Mouse (Mus musculus) G1E (cell line): ENCODE measurements at regions not wholly inside any gene's neighbourhood (a gene's known extent, or its start where the extent isn't known, plus 50 kb on each side); places are given as distances from the start of the nearest gene placed in this dataset.

ENCODE experiments used
- ATAC-seq: 2 replicates; pipeline ENCODE4 v1.8.0; 2016; ENCODE audit warnings: mild to moderate bottlenecking; ENCODE audit not compliant: insufficient number of reproducible peaks, poor library complexity, low FRiP score, severe bottlenecking; ENCODE audit errors: extremely low read depth
- DNase-seq: peaks from one replicate; pipeline ENCODE4 v3.0.0; 2012; ENCODE audit warnings: low spot score
- H3K27me3 ChIP-seq: 2 replicates; pipeline ENCODE4 v1.6.1; 2012; ENCODE audit warnings: mild to moderate bottlenecking, low read length, inconsistent platforms; ENCODE audit not compliant: insufficient read depth
- H3K36me3 ChIP-seq: replicated peaks from 2 replicates; pipeline ENCODE3; 2012; ENCODE audit warnings: mild to moderate bottlenecking, inconsistent platforms
- H3K4me1 ChIP-seq: 2 replicates; pipeline ENCODE4 v1.6.1; 2012; ENCODE audit warnings: low read depth, low read length, inconsistent platforms, mixed read lengths; ENCODE audit not compliant: insufficient read depth
- H3K4me3 ChIP-seq: 2 replicates; pipeline ENCODE4 v1.5.1; 2012; ENCODE audit warnings: low read depth, mild to moderate bottlenecking, inconsistent platforms, low read length, moderate library complexity, mixed read lengths
- H3K9me3 ChIP-seq: replicated peaks from 2 replicates; pipeline ENCODE4 v1.6.1; 2012; ENCODE audit warnings: inconsistent platforms
- CTCF ChIP-seq: IDR thresholded peaks from 2 replicates; pipeline ENCODE4 v1.5.1; 2012; ENCODE audit warnings: low read depth, low read length, inconsistent platforms, mixed read lengths
- GATA1 ChIP-seq: IDR thresholded peaks from 2 replicates; pipeline ENCODE4 v1.6.1; 2012; ENCODE audit warnings: borderline replicate concordance, low read length, inconsistent platforms, mixed read lengths
- GATA2 ChIP-seq: IDR thresholded peaks from 2 replicates; pipeline ENCODE4 v1.6.1; 2012; ENCODE audit warnings: low read depth, low read length, inconsistent platforms, borderline replicate concordance
- POLR2AphosphoS5 ChIP-seq: IDR thresholded peaks from 2 replicates; pipeline ENCODE4 v1.6.1; 2012; ENCODE audit warnings: low read depth, low read length, inconsistent platforms; ENCODE audit not compliant: insufficient replicate concordance
- TAL1 ChIP-seq: conservative IDR thresholded peaks from 2 replicates; pipeline ENCODE4 v1.6.1; 2012; ENCODE audit warnings: low read depth, low read length, inconsistent platforms, mixed read lengths

- peaks cover 10% of the 10 kb centered on the region; the same call in 1 of the 2 replicates for H3K27me3 ChIP-seq
- H3K4me1 ChIP-seq = no peaks in the 10 kb centered on the region
- H3K4me3 ChIP-seq = no peak overlapping the region
- no peaks in the 10 kb centered on the region for H3K9me3 ChIP-seq
- TF ChIP-seq CTCF = no peak
- TF ChIP-seq GATA2 = no peak
- TF ChIP-seq TAL1 = no peak
- TF ChIP-seq POLR2AphosphoS5 = no peak
- TF ChIP-seq GATA1 = no peak
- ATAC-seq (no peak), DNase-seq (no peak)
- H3K36me3 ChIP-seq = no peaks in the 10 kb centered on the region
Measured at GRCm38 (mm10) chr11:94882687-94883383, 53.2 kb upstream of the Col1a1 start.

- TF ChIP-seq GATA2 (no peak), TAL1 (no peak)
- no peak overlapping the region for H3K4me3 ChIP-seq
- H3K4me1 ChIP-seq = no peaks in the 10 kb centered on the region
- H3K27me3 ChIP-seq = peaks cover 10% of the 10 kb centered on the region; the same call in 1 of the 2 replicates
- DNase-seq (no peak), ATAC-seq (no peak)
- no peaks in the 10 kb centered on the region for H3K36me3 ChIP-seq
- H3K9me3 ChIP-seq = no peaks in the 10 kb centered on the region
Measured at GRCm38 (mm10) chr11:94881982-94882686, 53.9 kb upstream of the Col1a1 start.

- ATAC-seq (no peak), DNase-seq (no peak)
- H3K4me1 ChIP-seq = no peaks in the 10 kb centered on the region
- H3K9me3 ChIP-seq = no peaks in the 10 kb centered on the region
- no peak overlapping the region for H3K4me3 ChIP-seq
- TF ChIP-seq TAL1 = no peak
- TF ChIP-seq GATA2 = no peak
- peaks cover 7% of the 10 kb centered on the region; the same call in 1 of the 2 replicates for H3K27me3 ChIP-seq
- H3K36me3 ChIP-seq = no peaks in the 10 kb centered on the region
Measured at GRCm38 (mm10) chr11:94880896-94881840, 54.9 kb upstream of the Col1a1 start.

- no peak for ATAC-seq
- Histone ChIP-seq H3K36me3 (no peaks in the 10 kb centered on the region), H3K4me1 (no peaks in the 10 kb centered on the region), H3K27me3 (peaks cover 17% of the 10 kb centered on the region; the same call in 1 of the 2 replicates), H3K4me3 (no peak overlapping the region), H3K9me3 (no peaks in the 10 kb centered on the region)
- no peak for TF ChIP-seq GATA2
- no peak for TF ChIP-seq TAL1
- no peak for TF ChIP-seq CTCF
- TF ChIP-seq GATA1 = no peak
- no peak for DNase-seq
Measured at GRCm38 (mm10) chr11:94876707-94877106, 59.3 kb upstream of the Col1a1 start.

- H3K36me3 ChIP-seq = no peaks in the 10 kb centered on the region
- DNase-seq = no peak
- H3K9me3 ChIP-seq = no peaks in the 10 kb centered on the region
- TF ChIP-seq GATA2 = no peak
- no peaks in the 10 kb centered on the region for H3K4me1 ChIP-seq
- no peak overlapping the region for H3K4me3 ChIP-seq
- ATAC-seq = no peak
- peaks cover 14% of the 10 kb centered on the region; the same call in 1 of the 2 replicates for H3K27me3 ChIP-seq
Measured at GRCm38 (mm10) chr11:94875026-94875425, 61.0 kb upstream of the Col1a1 start.

- no peak for ATAC-seq
- no peak for DNase-seq
Measured at GRCm38 (mm10) chr11:94874155-94874561, 61.9 kb upstream of the Col1a1 start.

More at GRCm38 (mm10) chr11:94874155-94874561, 61.9 kb upstream of the Col1a1 start:
- Histone ChIP-seq H3K9me3 (no peaks in the 10 kb centered on the region), H3K36me3 (no peaks in the 10 kb centered on the region), H3K4me3 (no peak overlapping the region), H3K4me1 (no peaks in the 10 kb centered on the region), H3K27me3 (peaks cover 12% of the 10 kb centered on the region; the same call in 1 of the 2 replicates)
- TF ChIP-seq TAL1 = no peak
